Mouse (Mus musculus) hindbrain, embryonic 16.5 days (tissue): ENCODE data around the gene Mgat4e. TPM values are rescaled to one million over a fixed set of nuclear protein-coding genes. Genes with fewer than 3 reads are reported as not detected.
"Not testable (repeated sequence)": the region's sequence is repeated elsewhere in the genome, so short reads cannot be mapped to it uniquely, and the experiment has no call there.

ENCODE experiments used
- ATAC-seq: fragments of 200-750 bp; cut with Nextera tagmentation; 2 replicates; pipeline ENCODE4 v1.8.0; 2017; ENCODE audit warnings: moderate TSS enrichment, moderate library complexity
- H3K27ac ChIP-seq: fragments of 300-500 bp; sonication (generic); 2 replicates; pipeline ENCODE4 v1.5.1; 2014; ENCODE audit warnings: low read depth, mild to moderate bottlenecking, control low read depth, low read length, moderate library complexity
- H3K27me3 ChIP-seq: fragments of 300-500 bp; sonication (generic); replicated peaks from 2 replicates; pipeline ENCODE4 v1.6.1; 2014; ENCODE audit warnings: low read length; ENCODE audit not compliant: control insufficient read depth, insufficient read depth
- H3K36me3 ChIP-seq: fragments of 300-500 bp; sonication (generic); 2 replicates; pipeline ENCODE4 v1.6.1; 2014; ENCODE audit warnings: mild to moderate bottlenecking, low read length, moderate library complexity, mixed read lengths; ENCODE audit not compliant: control insufficient read depth, insufficient read depth
- H3K4me1 ChIP-seq: fragments of 300-500 bp; sonication (generic); 2 replicates; pipeline ENCODE4 v1.6.1; 2014; ENCODE audit warnings: low read depth, low read length; ENCODE audit not compliant: control insufficient read depth, insufficient read depth
- H3K4me2 ChIP-seq: fragments of 300-500 bp; sonication (generic); 2 replicates; pipeline ENCODE4 v1.6.1; 2014; ENCODE audit warnings: mild to moderate bottlenecking, low read length, control low read depth, moderate library complexity
- H3K4me3 ChIP-seq: fragments of 300-500 bp; sonication (generic); 2 replicates; pipeline ENCODE4 v1.5.1; 2014; ENCODE audit warnings: mild to moderate bottlenecking, low read length, control low read depth, moderate library complexity
- H3K9ac ChIP-seq: fragments of 300-500 bp; sonication (generic); 2 replicates; pipeline ENCODE4 v1.6.1; 2014; ENCODE audit warnings: low read depth, mild to moderate bottlenecking, control low read depth, low read length, moderate library complexity
- H3K9me3 ChIP-seq: fragments of 300-500 bp; sonication (generic); 2 replicates; pipeline ENCODE4 v1.6.1; 2014; ENCODE audit warnings: mild to moderate bottlenecking, low read length, moderate library complexity; ENCODE audit not compliant: control insufficient read depth
- whole genome bisulfite sequencing: fragments of 180-500 bp; shearing (Covaris S2); extraction: QIAGEN DNeasy Blood & Tissue Kit; methylation state at CpG from one replicate; pipeline ENCODE4 v1.1.7; 2014; 5-methylcytosine and 5-hydroxymethylcytosine counted together
- polyA plus RNA-seq: library from polyadenylated mRNA; unstranded; fragments of >200 nt; fragmentation: Nextera tagmentation; extraction: Ambion mirVana; gene quantifications from 2 replicates; pipeline ENCODE4 v1.2.1, GENCODE M21; 2015

Mgat4e gene
- polyA plus RNA-seq, 1 experiment from 2014 or later, result not detected

- no peak overlapping the region for H3K4me2 ChIP-seq
- 68% methylated on average over 3 of the region's 3 CpGs for WGBS
- H3K36me3 ChIP-seq, result no peaks in the 10 kb centered on the region
- H3K9me3 ChIP-seq, result no peaks in the 10 kb centered on the region
- no peaks in the 10 kb centered on the region for H3K4me1 ChIP-seq
- H3K27me3 ChIP-seq, result no peaks in the 10 kb centered on the region
- no peak for ATAC-seq
- H3K4me3 ChIP-seq, result no peak overlapping the region
- H3K9ac ChIP-seq, result no peak overlapping the region
- no peak overlapping the region for H3K27ac ChIP-seq
These were observed 14.0 kb downstream of the Mgat4e start for GRCm38 (mm10) chr1:134535513-134535912.

GRCm38 (mm10) chr1:134535054-134535453 is 14.4 kb downstream of the Mgat4e start:
- Histone ChIP-seq H3K27ac (no peak overlapping the region), H3K4me2 (no peak overlapping the region), H3K9ac (no peak overlapping the region), H3K36me3 (no peaks in the 10 kb centered on the region), H3K4me3 (no peak overlapping the region), H3K9me3 (no peaks in the 10 kb centered on the region), H3K4me1 (no peaks in the 10 kb centered on the region), H3K27me3 (no peaks in the 10 kb centered on the region)
- WGBS, result 100% methylated on average over 1 of the region's 1 CpGs
- ATAC-seq, result no peak

GRCm38 (mm10) chr1:134533710-134534109 is 15.8 kb downstream of the Mgat4e start:
- WGBS, result 91% methylated on average over 10 of the region's 10 CpGs
- H3K9ac ChIP-seq, H3K9me3 ChIP-seq, H3K36me3 ChIP-seq, H3K4me2 ChIP-seq, ATAC-seq, H3K4me1 ChIP-seq, H3K27ac ChIP-seq, H3K4me3 ChIP-seq, H3K27me3 ChIP-seq: not testable (repeated sequence)

- 60% methylated on average over 6 of the region's 6 CpGs for WGBS
- peak; percentile 91 for ATAC-seq
These were observed 18.9 kb downstream of the Mgat4e start for GRCm38 (mm10) chr1:134530618-134531017.

GRCm38 (mm10) chr1:134526752-134527151 is 22.7 kb downstream of the Mgat4e start:
- H3K4me2 ChIP-seq, result no peak overlapping the region
- H3K4me1 ChIP-seq, result no peaks in the 10 kb centered on the region
- no peak for ATAC-seq
- no peaks in the 10 kb centered on the region for H3K36me3 ChIP-seq
- 84% methylated on average over 6 of the region's 6 CpGs for WGBS
- H3K27ac ChIP-seq, result no peak overlapping the region
- H3K27me3 ChIP-seq, result no peaks in the 10 kb centered on the region
- H3K4me3 ChIP-seq, result no peak overlapping the region
- no peaks in the 10 kb centered on the region for H3K9me3 ChIP-seq
- no peak overlapping the region for H3K9ac ChIP-seq

More at GRCm38 (mm10) chr1:134530618-134531017, 18.9 kb downstream of the Mgat4e start:
- Histone ChIP-seq H3K4me3 (no peak overlapping the region), H3K9ac (no peak overlapping the region), H3K27ac (no peak overlapping the region), H3K4me1 (no peaks in the 10 kb centered on the region), H3K9me3 (no peaks in the 10 kb centered on the region), H3K4me2 (no peak overlapping the region), H3K36me3 (no peaks in the 10 kb centered on the region), H3K27me3 (no peaks in the 10 kb centered on the region)

- H3K4me1 ChIP-seq, result no peaks in the 10 kb centered on the region
- H3K9ac ChIP-seq, result no peak overlapping the region
- no peak overlapping the region for H3K4me3 ChIP-seq
- ATAC-seq, result no peak
- no peaks in the 10 kb centered on the region for H3K9me3 ChIP-seq
- no peak overlapping the region for H3K27ac ChIP-seq
- no peaks in the 10 kb centered on the region for H3K27me3 ChIP-seq
- no peak overlapping the region for H3K4me2 ChIP-seq
- WGBS, result 88% methylated on average over 1 of the region's 1 CpGs
- H3K36me3 ChIP-seq, result no peaks in the 10 kb centered on the region
These were observed 24.5 kb downstream of the Mgat4e start for GRCm38 (mm10) chr1:134525015-134525414.

GRCm38 (mm10) chr1:134524424-134524823 is 25.1 kb downstream of the Mgat4e start:
- Histone ChIP-seq H3K36me3 (no peaks in the 10 kb centered on the region), H3K27me3 (no peaks in the 10 kb centered on the region), H3K27ac (no peak overlapping the region), H3K9me3 (no peaks in the 10 kb centered on the region), H3K4me2 (no peak overlapping the region), H3K4me3 (no peak overlapping the region), H3K9ac (no peak overlapping the region), H3K4me1 (no peaks in the 10 kb centered on the region)
- no peak for ATAC-seq
- WGBS, result 72% methylated on average over 5 of the region's 5 CpGs

GRCm38 (mm10) chr1:134522325-134522724 is 27.2 kb downstream of the Mgat4e start:
- Histone ChIP-seq H3K9ac (no peak overlapping the region), H3K27me3 (no peaks in the 10 kb centered on the region), H3K36me3 (no peaks in the 10 kb centered on the region), H3K4me2 (no peak overlapping the region), H3K9me3 (no peaks in the 10 kb centered on the region), H3K4me3 (no peak overlapping the region), H3K4me1 (no peaks in the 10 kb centered on the region), H3K27ac (no peak overlapping the region)
- 58% methylated on average over 2 of the region's 2 CpGs for WGBS
- ATAC-seq, result no peak

- Histone ChIP-seq H3K9ac (no peak overlapping the region), H3K9me3 (no peaks in the 10 kb centered on the region), H3K36me3 (no peaks in the 10 kb centered on the region), H3K4me1 (no peaks in the 10 kb centered on the region), H3K27ac (no peak overlapping the region), H3K4me3 (no peak overlapping the region), H3K4me2 (no peak overlapping the region), H3K27me3 (no peaks in the 10 kb centered on the region)
- WGBS, result 84% methylated on average over 7 of the region's 7 CpGs
- no peak for ATAC-seq
These were observed 28.3 kb downstream of the Mgat4e start for GRCm38 (mm10) chr1:134521163-134521562.
